Mouse (Mus musculus) heart, adult 8-10 months (tissue): ENCODE data around the gene Mblac2. TPM values are rescaled to one million over a fixed set of nuclear protein-coding genes. Genes with fewer than 3 reads are reported as not detected.
A peak's percentile ranks its signal among the peaks of the same experiment; 100 is the strongest.
"Not testable (repeated sequence)": the region's sequence is repeated elsewhere in the genome, so short reads cannot be mapped to it uniquely, and the experiment has no call there.

Experiments
- DNase-seq: peaks from one replicate; pipeline ENCODE4 v3.0.0; 2022; ENCODE audit warnings: low spot score
- total RNA-seq, 4 experiments: library from RNA; stranded (reverse); gene quantifications; 2 replicates each; pipeline ENCODE4 v1.2.4; 2022

Gene Mblac2
- total RNA-seq: 1 to 10 TPM; 4.8 to 7.6 (median 6.3) TPM

GRCm38 (mm10) chr13:81710775-81711545 lies at the start of gene Mblac2, which contains the start of gene Polr3g:
Gene Mblac2, plus strand, starts transcription at chr13:81711341.
Gene Polr3g, minus strand, starts transcription at chr13:81711013.
- peak; percentile 94 for DNase-seq

GRCm38 (mm10) chr13:81663566-81664330 lies 47.4 kb upstream of the Mblac2 start:
- no peak for DNase-seq

GRCm38 (mm10) chr13:81664331-81664698 lies 46.8 kb upstream of the Mblac2 start:
- no peak for DNase-seq

GRCm38 (mm10) chr13:81667713-81668112 lies 43.4 kb upstream of the Mblac2 start:
- DNase-seq: no peak

GRCm38 (mm10) chr13:81675333-81675732 lies 35.8 kb upstream of the Mblac2 start:
- DNase-seq: no peak

GRCm38 (mm10) chr13:81683107-81683506 lies 28.0 kb upstream of the Mblac2 start:
- no peak for DNase-seq

GRCm38 (mm10) chr13:81684258-81684657 lies 26.9 kb upstream of the Mblac2 start:
- no peak for DNase-seq

GRCm38 (mm10) chr13:81684884-81685283 lies 26.3 kb upstream of the Mblac2 start:
- no peak for DNase-seq

GRCm38 (mm10) chr13:81689587-81689986 lies 21.6 kb upstream of the Mblac2 start:
- DNase-seq: no peak

- DNase-seq: peak; percentile 29
Observed at GRCm38 (mm10) chr13:81690477-81690876, 20.7 kb upstream of the Mblac2 start.

- peak; percentile 38 for DNase-seq
Observed at GRCm38 (mm10) chr13:81691606-81692005, 19.5 kb upstream of the Mblac2 start.

- no peak for DNase-seq
Observed at GRCm38 (mm10) chr13:81694446-81694845, 16.7 kb upstream of the Mblac2 start.

- DNase-seq: no peak
Observed at GRCm38 (mm10) chr13:81703148-81703547, 8.0 kb upstream of the Mblac2 start.

GRCm38 (mm10) chr13:81703621-81704020 lies 7.5 kb upstream of the Mblac2 start:
- DNase-seq: no peak

- DNase-seq: no peak
Observed at GRCm38 (mm10) chr13:81706311-81706710, 4.8 kb upstream of the Mblac2 start.

- DNase-seq: no peak
Observed at GRCm38 (mm10) chr13:81709805-81710204, 1.3 kb upstream of the Mblac2 start.

- DNase-seq: no peak
Observed at GRCm38 (mm10) chr13:81710266-81710665, 875 bp upstream of the Mblac2 start.

- DNase-seq: peak; percentile 7
Observed at GRCm38 (mm10) chr13:81711546-81712371, 618 bp downstream of the Mblac2 start.

GRCm38 (mm10) chr13:81713896-81714295 lies 2.8 kb downstream of the Mblac2 start:
- DNase-seq: no peak

GRCm38 (mm10) chr13:81728141-81728540 lies 17.0 kb downstream of the Mblac2 start:
- not testable (repeated sequence) for DNase-seq

GRCm38 (mm10) chr13:81729102-81729501 lies 18.0 kb downstream of the Mblac2 start:
- no peak for DNase-seq

GRCm38 (mm10) chr13:81730362-81730761 lies 19.2 kb downstream of the Mblac2 start:
- no peak for DNase-seq
